Mouse (Mus musculus) myocyte (in vitro differentiated cells): Measurements from ENCODE around the gene Gba2. TPM values are rescaled to one million over a fixed set of nuclear protein-coding genes. Genes with fewer than 3 reads are reported as not detected.

Experiments used
- H3K27me3 ChIP-seq: one replicate; pipeline ENCODE4 v1.6.1; 2011; ENCODE audit not compliant: control insufficient read depth, insufficient read depth, insufficient read length
- H3K36me3 ChIP-seq: one replicate; pipeline ENCODE4 v1.6.1; 2011; ENCODE audit not compliant: control insufficient read depth, insufficient read depth
- H3K4me2 ChIP-seq: one replicate; pipeline ENCODE4 v1.6.1; 2011; ENCODE audit warnings: low read depth, control low read depth
- H3K4me3 ChIP-seq: one replicate; pipeline ENCODE4 v1.5.1; 2011; ENCODE audit warnings: mild to moderate bottlenecking, control low read depth, moderate library complexity
- H3K79me2 ChIP-seq: one replicate; pipeline ENCODE4 v1.6.1; 2011; ENCODE audit not compliant: control insufficient read depth, insufficient read depth
- H3ac ChIP-seq: one replicate; pipeline ENCODE4 v1.6.1; 2011; ENCODE audit not compliant: control insufficient read depth, insufficient read length
- CEBPB ChIP-seq: IDR thresholded peaks from 2 replicates; pipeline ENCODE4 v1.6.1; 2011; ENCODE audit warnings: mild to moderate bottlenecking, moderate library complexity; ENCODE audit not compliant: poor library complexity, insufficient read depth, severe bottlenecking
- E2F4 ChIP-seq: IDR thresholded peaks from one replicate; pipeline ENCODE4 v1.6.1; 2011; ENCODE audit warnings: mild to moderate bottlenecking, control low read depth, moderate library complexity; ENCODE audit not compliant: insufficient read depth
- MAX ChIP-seq: IDR thresholded peaks from one replicate; pipeline ENCODE4 v1.6.1; 2011; ENCODE audit warnings: low read depth, mild to moderate bottlenecking, control low read depth
- MYOD1 ChIP-seq, 3 experiments: IDR thresholded peaks; one replicate each; pipeline ENCODE4 v1.6.1; 2011; ENCODE audit warnings: control low read depth in 2 of 3, low read depth in 2 of 3, mild to moderate bottlenecking in 2 of 3, moderate library complexity in 1 of 3; ENCODE audit not compliant: insufficient read length in 2 of 3, control insufficient read depth in 1 of 3
- MYOG ChIP-seq, 3 experiments: IDR thresholded peaks; one replicate each; pipeline ENCODE4 v1.6.1; 2011; ENCODE audit warnings: control low read depth in 2 of 3, low read depth in 2 of 3, mild to moderate bottlenecking in 2 of 3; ENCODE audit not compliant: insufficient read length in 2 of 3, control insufficient read depth in 1 of 3, insufficient read depth in 1 of 3
- POLR2A ChIP-seq: IDR thresholded peaks from one replicate; pipeline ENCODE4 v1.6.1; 2011; ENCODE audit warnings: low read depth, mild to moderate bottlenecking, control low read depth, moderate library complexity; ENCODE audit not compliant: insufficient read length
- POLR2AphosphoS2 ChIP-seq: IDR thresholded peaks from one replicate; pipeline ENCODE4 v1.6.1; 2011; ENCODE audit warnings: low read depth, control low read depth; ENCODE audit not compliant: insufficient read length
- REST ChIP-seq: IDR thresholded peaks from one replicate; pipeline ENCODE4 v1.6.1; 2011; ENCODE audit warnings: mild to moderate bottlenecking, control low read depth, moderate library complexity; ENCODE audit not compliant: insufficient read depth, insufficient read length
- SRF ChIP-seq: IDR thresholded peaks from one replicate; pipeline ENCODE4 v1.6.1; 2011; ENCODE audit warnings: low read depth; ENCODE audit not compliant: control insufficient read depth, insufficient read length
- TCF12 ChIP-seq: IDR thresholded peaks from one replicate; pipeline ENCODE4 v1.6.1; 2011; ENCODE audit warnings: mild to moderate bottlenecking, control low read depth; ENCODE audit not compliant: poor library complexity, insufficient read depth, severe bottlenecking
- TCF3 ChIP-seq: IDR thresholded peaks from one replicate; pipeline ENCODE4 v1.6.1; 2011; ENCODE audit warnings: low read depth, control low read depth; ENCODE audit not compliant: insufficient read length
- USF1 ChIP-seq: IDR thresholded peaks from one replicate; pipeline ENCODE4 v1.6.1; 2011; ENCODE audit warnings: low read depth, mild to moderate bottlenecking, control low read depth, moderate library complexity
- polyA plus RNA-seq: library from polyadenylated mRNA; unstranded; fragments of >200 nt; fragmentation: generic; extraction: Trizol; gene quantifications from one replicate; pipeline ENCODE4 v1.2.1, GENCODE M21; 2012; ENCODE audit warnings: missing spikeins

The Gba2 gene
- polyA plus RNA-seq, 1 experiment, result 5.9 TPM

DNA sequence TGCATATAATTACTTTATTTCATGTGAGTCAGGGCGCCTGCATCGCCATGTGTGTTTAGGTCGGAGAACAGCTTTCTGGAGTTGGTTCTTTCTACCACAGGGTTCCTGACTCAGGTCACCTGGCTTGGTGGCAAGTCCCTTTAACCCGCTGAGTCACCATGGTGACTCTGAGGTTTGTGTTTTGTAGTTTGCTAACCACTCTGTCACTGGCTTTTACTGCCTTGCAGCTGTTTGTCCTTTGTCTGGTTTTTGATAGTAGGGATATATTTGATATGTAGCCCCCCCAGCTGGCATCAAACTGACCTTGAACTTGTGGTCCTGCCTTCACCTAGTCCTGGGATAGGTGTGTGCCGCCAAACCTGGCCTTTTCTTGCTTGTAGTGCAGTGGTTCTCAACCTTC lies 3.6 kb upstream of the Gba2 start:
- Histone ChIP-seq H3K36me3 (peaks cover 20% of the 10 kb centered on the region), H3K4me3 (no peak overlapping the region), H3K79me2 (peaks cover 4% of the 10 kb centered on the region), H3ac (no peak overlapping the region), H3K27me3 (no peaks in the 10 kb centered on the region), H3K4me2 (no peak overlapping the region)
- TF ChIP-seq MYOD1 (IDR thresholded peaks at IDR 0.05; ENCODE audit: control insufficient read depth in 1 of 3, insufficient read length in 2 of 3, low read depth in 2 of 3) (no peak), TCF12 (no peak), USF1 (no peak)

- Histone ChIP-seq H3K79me2 (peaks cover 4% of the 10 kb centered on the region), H3K4me2 (no peak overlapping the region), H3K36me3 (peaks cover 20% of the 10 kb centered on the region), H3ac (no peak overlapping the region), H3K27me3 (no peaks in the 10 kb centered on the region), H3K4me3 (no peak overlapping the region)
- TF ChIP-seq MYOG (IDR thresholded peaks at IDR 0.05; ENCODE audit: control insufficient read depth in 1 of 3, insufficient read depth in 1 of 3, insufficient read length in 2 of 3, low read depth in 2 of 3) (no peak), TCF12 (no peak), POLR2A (no peak), REST (no peak), POLR2AphosphoS2 (no peak), SRF (no peak), MYOD1 (IDR thresholded peaks at IDR 0.05; ENCODE audit: control insufficient read depth in 1 of 3, insufficient read length in 2 of 3, low read depth in 2 of 3) (no peak), CEBPB (no peak), TCF3 (no peak), USF1 (no peak), MAX (no peak)
These were observed 2.7 kb upstream of the Gba2 start for GRCm38 (mm10) chr4:43581381-43581780.

GRCm38 (mm10) chr4:43580721-43581120 lies 2.0 kb upstream of the Gba2 start:
- H3K4me2 ChIP-seq, result no peak overlapping the region
- peaks cover 4% of the 10 kb centered on the region for H3K79me2 ChIP-seq
- no peak for TF ChIP-seq MYOG (IDR thresholded peaks at IDR 0.05; ENCODE audit: control insufficient read depth in 1 of 3, insufficient read depth in 1 of 3, insufficient read length in 2 of 3, low read depth in 2 of 3)
- no peak for TF ChIP-seq POLR2AphosphoS2
- no peak for TF ChIP-seq USF1
- no peak for TF ChIP-seq MAX
- no peak for TF ChIP-seq SRF
- TF ChIP-seq CEBPB, result no peak
- TF ChIP-seq REST, result no peak
- TF ChIP-seq TCF3, result no peak
- no peak overlapping the region for H3ac ChIP-seq
- H3K36me3 ChIP-seq, result peaks cover 20% of the 10 kb centered on the region
- no peak overlapping the region for H3K4me3 ChIP-seq
- no peaks in the 10 kb centered on the region for H3K27me3 ChIP-seq

GRCm38 (mm10) chr4:43579731-43580130 lies 1.1 kb upstream of the Gba2 start:
- Histone ChIP-seq H3K79me2 (peaks cover 4% of the 10 kb centered on the region), H3ac (peak overlapping the region; percentile 47), H3K4me2 (peak overlapping the region; percentile 82), H3K36me3 (peaks cover 20% of the 10 kb centered on the region), H3K4me3 (peak overlapping the region; percentile 77), H3K27me3 (no peaks in the 10 kb centered on the region)
- no peak for TF ChIP-seq TCF12
- TF ChIP-seq E2F4, result no peak
- no peak for TF ChIP-seq USF1
- TF ChIP-seq POLR2A, result no peak
- TF ChIP-seq MYOG (IDR thresholded peaks at IDR 0.05; ENCODE audit: control insufficient read depth in 1 of 3, insufficient read depth in 1 of 3, insufficient read length in 2 of 3, low read depth in 2 of 3), result no peak
- no peak for TF ChIP-seq MYOD1 (IDR thresholded peaks at IDR 0.05; ENCODE audit: control insufficient read depth in 1 of 3, insufficient read length in 2 of 3, low read depth in 2 of 3)
- no peak for TF ChIP-seq MAX
- TF ChIP-seq CEBPB, result no peak
- no peak for TF ChIP-seq TCF3

GRCm38 (mm10) chr4:43579256-43579655 lies 583 bp upstream of the Gba2 start:
- peaks cover 20% of the 10 kb centered on the region for H3K36me3 ChIP-seq
- H3K27me3 ChIP-seq, result no peaks in the 10 kb centered on the region
- peak overlapping the region; percentile 47 for H3ac ChIP-seq
- peaks cover 4% of the 10 kb centered on the region for H3K79me2 ChIP-seq
- peak overlapping the region; percentile 77 for H3K4me3 ChIP-seq
- peak overlapping the region; percentile 82 for H3K4me2 ChIP-seq
- no peak for TF ChIP-seq POLR2A
- no peak for TF ChIP-seq E2F4
- TF ChIP-seq TCF12, result no peak
- no peak for TF ChIP-seq USF1
